Comparison of ENCODE assay signal across 8 mouse cellular contexts in genomic region chr9:90114567-90115307, GRCm38 (mm10). TPM values are rescaled to one million over a fixed set of nuclear protein-coding genes. Genes with fewer than 3 reads are reported as not detected.
DNase-seq lines count a peak whose midpoint lies in the region; ATAC-seq lines count a peak whose summit lies in the region.

Gene Morf4l1 (minus strand): TSS chr9:90114774.

- peak; percentile 90 for ATAC-seq in erythroid progenitor cell, adult 5-6 weeks (replicated peaks; ENCODE audit: low FRiP score, poor library complexity, severe bottlenecking)
- ATAC-seq in heart, embryonic 12.5 days (ENCODE audit: insufficient number of reproducible peaks, low FRiP score) = peak; percentile 97
- peak; percentile 96 for ATAC-seq in liver, embryonic 12.5 days
- peak; percentile 99 for ATAC-seq in stomach, embryonic 15.5 days (ENCODE audit: insufficient read depth, low FRiP score, low read depth)

- no peaks in the 10 kb centered on the region for H3K9me3 ChIP-seq in heart, embryonic 12.5 days (replicated peaks)
- no peaks in the 10 kb centered on the region for H3K9me3 ChIP-seq in liver, embryonic 12.5 days (replicated peaks)
- H3K9me3 ChIP-seq in stomach, embryonic 15.5 days = no peaks in the 10 kb centered on the region

- H3K27ac ChIP-seq in heart, embryonic 12.5 days (ENCODE audit: poor library complexity, severe bottlenecking) = peak within 1 kb of the TSS; percentile 98
- peak within 1 kb of the TSS; percentile 99 for H3K27ac ChIP-seq in liver, embryonic 12.5 days
- peak within 1 kb of the TSS; percentile 99 for H3K27ac ChIP-seq in stomach, embryonic 15.5 days

- H3K4me2 ChIP-seq in heart, embryonic 12.5 days = peak within 1 kb of the TSS; percentile 99
- H3K4me2 ChIP-seq in liver, embryonic 12.5 days = peak within 1 kb of the TSS; percentile 90
- H3K4me2 ChIP-seq in stomach, embryonic 15.5 days = peak within 1 kb of the TSS; percentile 80

- peak within 1 kb of the TSS; percentile 97 for H3K9ac ChIP-seq in heart, embryonic 12.5 days
- peak within 1 kb of the TSS; percentile 98 for H3K9ac ChIP-seq in liver, embryonic 12.5 days
- peak within 1 kb of the TSS; percentile 76 for H3K9ac ChIP-seq in stomach, embryonic 15.5 days

- peak; percentile 98 for DNase-seq in CD4-positive helper T cell, adult 2 months (ENCODE audit: low read depth, low spot score)
- DNase-seq in brain, embryonic 18.5 days (ENCODE audit: low read depth, low spot score) = peak; percentile 97
- peak; percentile 99 for DNase-seq in kidney, postnatal 10 days
- DNase-seq in natural killer cell, adult 2 months (ENCODE audit: low spot score in 2 of 2) = peak; percentile 92 to 95

- H3K4me1 ChIP-seq in heart, embryonic 12.5 days (replicated peaks) = peaks cover 7% of the 10 kb centered on the region
- H3K4me1 ChIP-seq in liver, embryonic 12.5 days = peaks cover 46% of the 10 kb centered on the region
- peaks cover 4% of the 10 kb centered on the region; the same call in 1 of the 2 replicates for H3K4me1 ChIP-seq in stomach, embryonic 15.5 days

- H3K27me3 ChIP-seq in heart, embryonic 12.5 days (replicated peaks) = no peaks in the 10 kb centered on the region
- no peaks in the 10 kb centered on the region for H3K27me3 ChIP-seq in liver, embryonic 12.5 days (replicated peaks)
- no peaks in the 10 kb centered on the region for H3K27me3 ChIP-seq in stomach, embryonic 15.5 days (replicated peaks)

- WGBS in heart, embryonic 12.5 days = 1% methylated on average over 39 of the region's 40 CpGs
- 2% methylated on average over 40 of the region's 40 CpGs for WGBS in liver, embryonic 12.5 days (ENCODE audit: insufficient replicate concordance)
- 1% methylated on average over 40 of the region's 40 CpGs for WGBS in stomach, embryonic 15.5 days

- no peaks in the 10 kb centered on the region for H3K36me3 ChIP-seq in heart, embryonic 12.5 days
- H3K36me3 ChIP-seq in liver, embryonic 12.5 days = 0 out of 2 replicates have a peak, but pooled peaks cover under 1% of the 10 kb centered on the region
- no peaks in the 10 kb centered on the region for H3K36me3 ChIP-seq in stomach, embryonic 15.5 days

- H3K4me3 ChIP-seq in heart, embryonic 12.5 days = peak within 1 kb of the TSS; percentile 90
- peak within 1 kb of the TSS; percentile 98 for H3K4me3 ChIP-seq in liver, embryonic 12.5 days
- peak within 1 kb of the TSS; percentile 70 for H3K4me3 ChIP-seq in stomach, embryonic 15.5 days (replicated peaks)

RNA-seq across cellular contexts. Expression of gene Morf4l1, which starts in this region (rescaled TPM):
- 188 and 231 TPM in 2 replicates for total RNA-seq in erythroid progenitor cell, adult 5-6 weeks (2015; ENCODE audit: low replicate concordance)
- 144 and 175 TPM in 2 replicates for total RNA-seq in erythroid progenitor cell, adult 5-6 weeks (2017; ENCODE audit: low replicate concordance)
- 385 and 388 TPM in 2 replicates for polyA plus RNA-seq in heart, embryonic 12.5 days (2016; fragmentation: Nextera tagmentation; extraction: Ambion mirVana)
- 179 and 180 TPM in 2 replicates for polyA plus RNA-seq in liver, embryonic 12.5 days (2016; fragmentation: Nextera tagmentation; extraction: Ambion mirVana)
- polyA plus RNA-seq in stomach, embryonic 15.5 days (2015; fragmentation: Nextera tagmentation; extraction: Ambion mirVana) = 362 and 379 TPM in 2 replicates

Comparison
In these comparisons a context has a peak if more than half of its experiments do, and no peak if none do; other contexts are left out.
1. Peak in every context shown above with its lines: DNase-seq, ATAC-seq, H3K4me3 ChIP-seq and H3K27ac ChIP-seq.